Mouse (Mus musculus): Measurements from ENCODE around the gene Aldh1a2. TPM values are rescaled to one million over a fixed set of nuclear protein-coding genes. Genes with fewer than 3 reads are reported as not detected.
A peak's percentile ranks its signal among the peaks of the same experiment; 100 is the strongest.

Gene Aldh1a2
- polyA plus RNA-seq, 1 experiment from 2014 or later, result 108 TPM

DNA sequence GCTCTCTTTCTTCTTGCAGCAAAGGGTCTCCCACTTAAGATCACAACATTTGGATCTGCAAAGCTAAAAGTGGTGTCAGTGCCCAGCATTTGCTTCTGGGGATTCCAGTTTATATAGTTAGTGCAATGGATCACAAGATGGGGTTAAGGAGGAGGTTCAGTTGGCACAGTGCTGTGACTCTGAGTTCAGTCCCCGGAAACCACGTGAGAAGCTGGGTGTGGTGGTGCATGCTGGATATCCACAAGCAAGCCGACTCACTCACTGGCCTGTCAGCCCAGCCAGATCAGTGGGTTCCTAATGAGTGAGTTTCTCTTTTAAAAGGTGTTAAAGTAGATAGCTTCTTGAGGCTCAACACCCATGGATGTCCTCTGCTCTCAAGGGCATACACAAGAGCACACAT lies 6.3 kb upstream of the Aldh1a2 start:
- H3K27me3 ChIP-seq (ENCODE audit: control insufficient read depth, insufficient read depth, low read length), result peaks cover 12% of the 10 kb centered on the region

DNA sequence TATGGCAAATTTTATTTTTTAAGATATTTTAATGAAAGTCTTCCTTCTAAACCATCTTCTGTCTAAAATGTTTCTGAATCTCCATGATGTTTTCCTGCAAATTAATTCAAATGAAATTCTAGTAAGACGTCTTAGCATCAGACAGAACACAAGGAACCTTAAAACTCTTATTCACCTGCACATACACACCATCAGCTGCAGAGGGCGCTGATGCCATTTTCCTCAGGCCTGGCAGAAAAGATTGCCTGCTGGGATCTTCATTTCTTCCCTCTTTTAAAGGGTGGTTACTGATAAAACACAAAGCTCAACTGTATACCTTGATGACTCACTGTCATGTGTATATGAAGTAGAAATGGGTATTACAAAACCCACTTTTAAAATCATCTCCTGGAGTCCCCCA lies 4.7 kb upstream of the Aldh1a2 start:
- no peaks in the 10 kb centered on the region for H3K36me3 ChIP-seq (ENCODE audit: control insufficient read depth, insufficient read depth, low read length)
- H3K9ac ChIP-seq (ENCODE audit: low read length), result no peak overlapping the region
- WGBS, result 6% methylated on average over 2 of the region's 2 CpGs
- no peak overlapping the region for H3K4me3 ChIP-seq (ENCODE audit: low read depth, low read length)
- H3K27me3 ChIP-seq (ENCODE audit: control insufficient read depth, insufficient read depth, low read length), result peaks cover 26% of the 10 kb centered on the region
- no peak overlapping the region for H3K27ac ChIP-seq (ENCODE audit: low read depth, low read length)
- H3K4me2 ChIP-seq (ENCODE audit: low read depth), result no peak overlapping the region
- DNase-seq (ENCODE audit: low spot score) (peak; percentile 60), ATAC-seq (ENCODE audit: insufficient read depth, low FRiP score, low TSS enrichment) (no peak)
- H3K4me1 ChIP-seq (ENCODE audit: control insufficient read depth, insufficient read depth, low read length), result 0 out of 2 replicates have a peak, but pooled peaks cover under 1% of the 10 kb centered on the region
- H3K9me3 ChIP-seq (ENCODE audit: control insufficient read depth, low read length), result no peaks in the 10 kb centered on the region

More for the DNA sequence above, 6.3 kb upstream of the Aldh1a2 start:
- H3K9ac ChIP-seq (ENCODE audit: low read length), result no peak overlapping the region
- H3K4me1 ChIP-seq (ENCODE audit: control insufficient read depth, insufficient read depth, low read length), result no peaks in the 10 kb centered on the region
- 75% methylated on average over 3 of the region's 3 CpGs for WGBS
- no peak overlapping the region for H3K27ac ChIP-seq (ENCODE audit: low read depth, low read length)
- no peak for ATAC-seq (ENCODE audit: insufficient read depth, low FRiP score, low TSS enrichment)
- DNase-seq (ENCODE audit: low spot score), result no peak
- H3K9me3 ChIP-seq (ENCODE audit: control insufficient read depth, low read length), result no peaks in the 10 kb centered on the region
- no peak overlapping the region for H3K4me2 ChIP-seq (ENCODE audit: low read depth)
- H3K4me3 ChIP-seq (ENCODE audit: low read depth, low read length), result no peak overlapping the region
- H3K36me3 ChIP-seq (ENCODE audit: control insufficient read depth, insufficient read depth, low read length), result no peaks in the 10 kb centered on the region

- H3K27ac ChIP-seq (ENCODE audit: low read depth, low read length), result no peak overlapping the region
- no peak overlapping the region for H3K9ac ChIP-seq (ENCODE audit: low read length)
- 26% methylated on average over 4 of the region's 4 CpGs for WGBS
These were observed 2.0 kb upstream of the Aldh1a2 start for GRCm38 (mm10) chr9:71213636-71214035.

DNA sequence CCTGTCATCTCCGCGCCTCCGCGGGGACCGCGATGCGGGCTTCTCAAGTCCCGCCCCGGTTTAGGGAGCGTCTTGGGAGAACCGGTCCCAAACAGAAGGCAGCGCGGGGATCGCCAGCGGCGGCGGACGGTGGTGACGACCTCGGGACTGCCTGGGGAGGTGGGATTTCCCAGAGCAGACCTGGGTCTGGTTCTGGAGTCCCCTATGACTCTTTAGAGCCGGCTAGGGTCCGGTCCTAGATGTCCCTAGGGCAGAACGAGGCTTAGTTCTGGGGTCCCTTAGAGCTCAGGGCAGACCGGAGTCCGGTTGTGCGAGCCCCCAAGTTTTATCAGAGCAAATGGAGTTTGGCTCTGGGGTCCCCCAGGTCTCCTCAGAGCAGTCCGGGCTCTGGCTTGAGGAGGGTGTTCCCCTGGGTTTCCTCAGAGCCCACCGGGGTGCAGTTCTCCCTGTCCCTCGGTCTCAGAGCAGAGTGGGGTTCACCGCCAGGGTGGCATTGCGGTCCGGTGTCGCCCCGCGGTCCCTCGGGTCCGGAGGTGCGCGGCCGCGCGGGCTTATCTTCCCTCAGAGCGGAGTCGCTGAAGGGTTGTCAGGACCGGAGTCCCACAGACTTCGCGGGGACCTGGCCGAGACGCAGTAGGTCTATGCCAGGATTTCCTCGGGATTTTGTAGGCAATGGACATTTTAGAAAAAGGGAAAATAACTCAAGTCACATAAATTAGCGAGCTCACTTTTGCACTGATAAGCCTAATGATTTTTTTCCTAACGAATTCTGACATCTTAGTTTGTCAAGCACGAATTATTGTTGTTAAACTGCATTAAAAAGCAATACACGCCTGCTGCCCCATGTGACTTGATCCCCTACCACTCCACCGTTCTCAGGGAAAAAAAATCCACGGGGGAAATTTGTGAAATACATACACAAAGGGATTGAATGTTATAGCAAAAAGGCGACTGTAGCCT lies 727 bp downstream of the Aldh1a2 start:
- DNase-seq (ENCODE audit: low spot score) (peak; percentile 61), ATAC-seq (ENCODE audit: insufficient read depth, low FRiP score, low TSS enrichment) (no peak)
- Histone ChIP-seq H3K4me1 (ENCODE audit: control insufficient read depth, insufficient read depth, low read length) (0 out of 2 replicates have a peak, but pooled peaks cover 5% of the 10 kb centered on the region), H3K9ac (ENCODE audit: low read length) (peak overlapping the region; percentile 27; the same call in 1 of the 2 replicates), H3K27ac (ENCODE audit: low read depth, low read length) (no peak overlapping the region), H3K27me3 (ENCODE audit: control insufficient read depth, insufficient read depth, low read length) (peaks cover 41% of the 10 kb centered on the region), H3K4me2 (ENCODE audit: low read depth) (peak overlapping the region; percentile 53), H3K4me3 (ENCODE audit: low read depth, low read length) (peak overlapping the region; percentile 36), H3K36me3 (ENCODE audit: control insufficient read depth, insufficient read depth, low read length) (no peaks in the 10 kb centered on the region), H3K9me3 (ENCODE audit: control insufficient read depth, low read length) (no peaks in the 10 kb centered on the region)
- WGBS, result under 1% methylated on average over 57 of the region's 57 CpGs

More at GRCm38 (mm10) chr9:71213636-71214035, 2.0 kb upstream of the Aldh1a2 start:
- Histone ChIP-seq H3K4me3 (ENCODE audit: low read depth, low read length) (no peak overlapping the region), H3K9me3 (ENCODE audit: control insufficient read depth, low read length) (no peaks in the 10 kb centered on the region), H3K4me2 (ENCODE audit: low read depth) (no peak overlapping the region), H3K4me1 (ENCODE audit: control insufficient read depth, insufficient read depth, low read length) (0 out of 2 replicates have a peak, but pooled peaks cover 5% of the 10 kb centered on the region), H3K27me3 (ENCODE audit: control insufficient read depth, insufficient read depth, low read length) (peaks cover 38% of the 10 kb centered on the region), H3K36me3 (ENCODE audit: control insufficient read depth, insufficient read depth, low read length) (no peaks in the 10 kb centered on the region)
- no peak for DNase-seq (ENCODE audit: low spot score)
- no peak for ATAC-seq (ENCODE audit: insufficient read depth, low FRiP score, low TSS enrichment)

DNA sequence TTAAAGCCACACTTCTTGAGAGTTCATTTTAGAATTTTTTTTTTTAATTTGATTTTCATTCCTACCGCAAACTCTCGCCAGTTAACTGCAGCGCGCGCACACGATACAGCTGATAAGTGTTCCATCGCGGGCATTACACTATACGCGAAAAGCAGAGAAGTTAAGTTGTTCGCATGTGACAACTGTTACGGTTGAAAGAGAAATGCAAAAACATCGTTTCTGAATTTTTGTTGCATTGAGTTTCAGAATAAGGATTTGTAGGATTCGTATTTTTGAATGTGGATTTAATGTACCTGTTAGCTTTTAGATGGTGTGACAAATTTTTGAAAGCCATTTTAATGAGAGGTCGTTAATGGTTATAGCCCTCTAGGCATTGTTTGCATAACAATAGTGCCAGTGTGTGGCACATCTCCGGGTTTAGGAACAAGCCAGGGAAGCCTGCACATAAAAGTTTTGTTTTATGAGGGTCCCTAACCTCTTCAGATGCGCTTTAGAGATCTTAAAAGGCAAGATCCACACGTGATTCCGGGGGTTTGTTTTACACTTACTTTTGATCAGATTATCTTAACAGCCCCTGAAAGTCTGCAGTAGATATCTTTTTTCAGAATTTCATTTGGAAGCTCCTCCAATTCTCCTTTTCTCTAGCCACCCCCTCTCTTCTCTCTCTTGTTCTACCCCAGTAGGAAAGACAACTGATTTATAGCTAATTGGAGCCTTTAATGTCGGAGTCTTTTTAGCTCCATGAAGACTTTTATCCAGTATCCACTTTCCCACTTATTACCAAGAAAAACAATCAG lies 1.6 kb downstream of the Aldh1a2 start:
- peak; percentile 32 for DNase-seq (ENCODE audit: low spot score)
- H3K9me3 ChIP-seq (ENCODE audit: control insufficient read depth, low read length), result no peaks in the 10 kb centered on the region
- no peak for ATAC-seq (ENCODE audit: insufficient read depth, low FRiP score, low TSS enrichment)
- H3K27ac ChIP-seq (ENCODE audit: low read depth, low read length), result no peak overlapping the region
- H3K27me3 ChIP-seq (ENCODE audit: control insufficient read depth, insufficient read depth, low read length), result peaks cover 41% of the 10 kb centered on the region
- under 1% methylated on average over 20 of the region's 20 CpGs for WGBS
- no peaks in the 10 kb centered on the region for H3K36me3 ChIP-seq (ENCODE audit: control insufficient read depth, insufficient read depth, low read length)
- H3K4me2 ChIP-seq (ENCODE audit: low read depth), result peak overlapping the region; percentile 53
- peak overlapping the region; percentile 36 for H3K4me3 ChIP-seq (ENCODE audit: low read depth, low read length)
- H3K9ac ChIP-seq (ENCODE audit: low read length), result no peak overlapping the region
- H3K4me1 ChIP-seq (ENCODE audit: control insufficient read depth, insufficient read depth, low read length), result 0 out of 2 replicates have a peak, but pooled peaks cover 5% of the 10 kb centered on the region

DNA sequence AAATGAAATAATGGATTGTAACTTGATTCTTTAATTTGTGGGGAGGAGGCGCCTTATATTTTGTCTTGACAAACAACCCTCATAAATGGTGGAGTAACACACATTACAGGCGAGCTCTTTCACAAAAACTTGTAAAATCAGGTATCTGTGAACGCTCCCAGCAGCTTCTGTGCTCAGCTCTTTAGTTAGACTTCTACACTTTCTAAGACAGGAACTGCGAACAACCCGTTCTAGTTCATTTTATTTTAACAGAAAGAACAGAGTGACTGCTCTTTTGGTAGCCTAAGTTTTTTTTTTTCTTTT lies 2.2 kb downstream of the Aldh1a2 start:
- no peak for DNase-seq (ENCODE audit: low spot score)
- 3% methylated on average over 5 of the region's 5 CpGs for WGBS

DNA sequence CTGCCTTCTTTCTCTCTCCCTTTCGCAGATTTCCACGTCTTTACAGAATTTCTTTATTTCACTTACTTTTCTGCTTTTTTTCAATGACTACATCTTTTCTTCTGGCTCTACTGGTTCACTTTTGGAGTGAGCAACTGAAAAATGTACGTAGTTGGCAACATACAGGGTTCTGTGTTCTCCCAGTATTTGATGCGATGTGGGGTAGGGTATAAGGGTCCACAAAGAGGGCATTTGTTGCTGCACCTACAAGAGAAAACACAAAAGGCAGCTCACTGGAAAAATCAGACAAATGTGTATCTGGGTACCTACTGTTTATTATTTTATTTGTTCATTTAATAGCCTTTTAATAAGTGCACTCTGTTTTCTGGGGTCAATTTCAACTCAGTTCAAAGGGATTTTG lies 3.6 kb downstream of the Aldh1a2 start:
- H3K36me3 ChIP-seq (ENCODE audit: control insufficient read depth, insufficient read depth, low read length), result no peaks in the 10 kb centered on the region
- ATAC-seq (ENCODE audit: insufficient read depth, low FRiP score, low TSS enrichment), result no peak
- no peak overlapping the region; the same call in 1 of the 2 replicates for H3K4me2 ChIP-seq (ENCODE audit: low read depth)
- H3K9ac ChIP-seq (ENCODE audit: low read length), result no peak overlapping the region
- H3K27ac ChIP-seq (ENCODE audit: low read depth, low read length), result no peak overlapping the region
- peaks cover 29% of the 10 kb centered on the region for H3K27me3 ChIP-seq (ENCODE audit: control insufficient read depth, insufficient read depth, low read length)
- H3K9me3 ChIP-seq (ENCODE audit: control insufficient read depth, low read length), result no peaks in the 10 kb centered on the region
- H3K4me1 ChIP-seq (ENCODE audit: control insufficient read depth, insufficient read depth, low read length), result 0 out of 2 replicates have a peak, but pooled peaks cover 5% of the 10 kb centered on the region
- H3K4me3 ChIP-seq (ENCODE audit: low read depth, low read length), result no peak overlapping the region
- WGBS, result 59% methylated on average over 4 of the region's 4 CpGs
- DNase-seq (ENCODE audit: low spot score), result no peak

More for the DNA sequence above, 2.2 kb downstream of the Aldh1a2 start:
- Histone ChIP-seq H3K9me3 (ENCODE audit: control insufficient read depth, low read length) (no peaks in the 10 kb centered on the region), H3K9ac (ENCODE audit: low read length) (no peak overlapping the region), H3K27me3 (ENCODE audit: control insufficient read depth, insufficient read depth, low read length) (peaks cover 41% of the 10 kb centered on the region), H3K4me3 (ENCODE audit: low read depth, low read length) (no peak overlapping the region), H3K36me3 (ENCODE audit: control insufficient read depth, insufficient read depth, low read length) (no peaks in the 10 kb centered on the region), H3K27ac (ENCODE audit: low read depth, low read length) (no peak overlapping the region), H3K4me1 (ENCODE audit: control insufficient read depth, insufficient read depth, low read length) (0 out of 2 replicates have a peak, but pooled peaks cover 5% of the 10 kb centered on the region), H3K4me2 (ENCODE audit: low read depth) (no peak overlapping the region; the same call in 1 of the 2 replicates)
- ATAC-seq (ENCODE audit: insufficient read depth, low FRiP score, low TSS enrichment), result no peak

GRCm38 (mm10) chr9:71220401-71220800 lies 4.8 kb downstream of the Aldh1a2 start:
- ATAC-seq (ENCODE audit: insufficient read depth, low FRiP score, low TSS enrichment) (no peak), DNase-seq (ENCODE audit: low spot score) (no peak)
- Histone ChIP-seq H3K4me2 (ENCODE audit: low read depth) (no peak overlapping the region), H3K9me3 (ENCODE audit: control insufficient read depth, low read length) (no peaks in the 10 kb centered on the region), H3K27ac (ENCODE audit: low read depth, low read length) (no peak overlapping the region), H3K9ac (ENCODE audit: low read length) (no peak overlapping the region), H3K4me3 (ENCODE audit: low read depth, low read length) (no peak overlapping the region), H3K36me3 (ENCODE audit: control insufficient read depth, insufficient read depth, low read length) (no peaks in the 10 kb centered on the region), H3K27me3 (ENCODE audit: control insufficient read depth, insufficient read depth, low read length) (peaks cover 19% of the 10 kb centered on the region), H3K4me1 (ENCODE audit: control insufficient read depth, insufficient read depth, low read length) (0 out of 2 replicates have a peak, but pooled peaks cover 5% of the 10 kb centered on the region)
- WGBS, result 40% methylated on average over 2 of the region's 2 CpGs

Data from neural tube, embryonic 11.5 days (tissue).